Mouse (Mus musculus) spleen, adult 2 months (tissue): ENCODE results near the gene Ptpdc1.

Experiments
- CTCF ChIP-seq: fragments of 200-500 bp; IDR thresholded peaks from 2 replicates; pipeline ENCODE4 v1.5.1; 2011; ENCODE audit warnings: mild to moderate bottlenecking, inconsistent platforms; ENCODE audit not compliant: insufficient read depth, insufficient read length, insufficient replicate concordance; ENCODE audit errors: extremely low read depth
- POLR2A ChIP-seq: fragments of 200-500 bp; IDR thresholded peaks from 2 replicates; pipeline ENCODE4 v1.6.1; 2011; ENCODE audit warnings: low read depth, low read length, inconsistent platforms

DNA sequence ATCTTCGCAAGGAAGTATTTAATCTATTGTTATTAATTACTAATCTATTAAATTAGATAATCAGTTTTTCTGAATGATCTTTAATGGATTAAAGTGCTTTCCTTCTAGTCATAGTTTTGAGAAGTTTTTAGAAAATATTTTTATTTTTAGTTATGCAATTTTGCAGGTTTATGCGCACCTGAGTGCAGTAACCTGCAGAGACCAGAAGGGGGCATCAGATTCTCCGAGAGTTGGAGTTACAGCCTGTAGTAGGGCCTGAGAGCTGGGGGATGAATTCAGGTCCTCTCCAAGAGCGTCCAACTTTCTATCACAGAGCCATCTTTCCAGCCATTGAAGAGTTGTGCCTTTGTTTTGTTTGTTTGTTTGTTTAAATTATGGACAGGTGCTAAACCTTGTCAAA, 21.2 kb upstream of the Ptpdc1 start:
- TF ChIP-seq POLR2A (no peak), CTCF (no peak)
